Mouse (Mus musculus) naive thymus-derived CD4-positive, alpha-beta T cell, adult 5 months (primary cell): ENCODE results near the gene Zbtb22. TPM values are rescaled to one million over a fixed set of nuclear protein-coding genes. Genes with fewer than 3 reads are reported as not detected.

Experiments
- polyA plus RNA-seq: library from polyadenylated mRNA; unstranded; fragments of 100-300 nt; shearing (Covaris generic); gene quantifications from one replicate; pipeline ENCODE4 v1.2.1, GENCODE M21; 2017

Gene Zbtb22
- polyA plus RNA-seq, result 17.5 TPM

DNA sequence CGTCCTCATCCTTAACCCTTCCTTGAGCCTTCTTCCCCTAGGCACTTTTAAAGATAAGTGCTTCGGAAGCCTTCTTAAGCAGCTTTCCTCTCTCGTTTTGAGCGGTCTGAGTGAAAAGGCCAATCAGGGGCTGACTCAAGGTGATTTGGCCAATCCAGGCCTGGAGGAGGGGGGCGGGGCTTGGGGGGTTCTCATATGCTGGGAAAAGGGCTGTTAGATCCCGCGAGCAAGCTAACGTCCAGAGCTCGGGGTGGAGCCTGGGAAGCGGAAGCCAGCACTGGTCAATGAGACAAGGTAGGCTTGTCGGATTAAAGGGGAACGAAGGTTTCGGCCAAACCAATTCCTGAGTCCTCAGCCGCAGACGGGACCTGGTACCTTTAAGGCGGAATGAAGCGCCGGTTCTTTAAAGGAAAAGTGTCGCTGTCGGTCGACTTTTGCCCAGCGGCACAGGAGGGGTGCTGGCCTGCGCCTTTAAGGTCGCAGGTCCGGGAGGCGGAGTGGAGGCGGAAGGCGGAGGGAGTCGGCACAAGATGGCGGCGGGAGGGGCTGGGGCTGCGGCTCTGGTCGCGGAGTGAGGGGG lies at the start of gene Zbtb22, which contains the start of gene Tapbp:
TSS of gene Zbtb22 (plus strand) at position 234 of the 580 bp plus-strand sequence.
TSS of gene Tapbp (plus strand) at position 229 of the 580 bp plus-strand sequence.

DNA sequence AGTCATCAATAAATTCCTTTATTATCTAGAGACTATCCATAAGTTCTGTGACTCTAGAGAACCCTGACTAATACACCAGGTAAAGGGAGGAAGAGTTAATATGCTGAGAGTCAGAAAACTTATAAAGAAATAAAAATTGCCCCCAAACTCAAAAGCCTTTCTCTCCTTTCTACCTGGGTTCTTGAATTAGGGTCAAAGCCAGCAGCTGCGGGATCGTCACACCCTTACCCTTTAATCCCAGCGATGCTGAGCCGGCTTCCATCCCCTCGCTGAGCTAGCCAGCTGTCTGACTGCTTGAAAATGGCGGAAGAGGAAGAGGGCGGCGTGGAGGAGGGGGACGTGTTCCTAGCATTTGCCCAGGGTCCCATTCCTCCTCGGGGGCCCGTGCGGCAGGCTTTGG lies 42.2 kb upstream of the Zbtb22 start, which contains the start of gene Gm7029:
TSS of gene Gm7029 (plus strand) at position 301 of the 400 bp plus-strand sequence.

DNA sequence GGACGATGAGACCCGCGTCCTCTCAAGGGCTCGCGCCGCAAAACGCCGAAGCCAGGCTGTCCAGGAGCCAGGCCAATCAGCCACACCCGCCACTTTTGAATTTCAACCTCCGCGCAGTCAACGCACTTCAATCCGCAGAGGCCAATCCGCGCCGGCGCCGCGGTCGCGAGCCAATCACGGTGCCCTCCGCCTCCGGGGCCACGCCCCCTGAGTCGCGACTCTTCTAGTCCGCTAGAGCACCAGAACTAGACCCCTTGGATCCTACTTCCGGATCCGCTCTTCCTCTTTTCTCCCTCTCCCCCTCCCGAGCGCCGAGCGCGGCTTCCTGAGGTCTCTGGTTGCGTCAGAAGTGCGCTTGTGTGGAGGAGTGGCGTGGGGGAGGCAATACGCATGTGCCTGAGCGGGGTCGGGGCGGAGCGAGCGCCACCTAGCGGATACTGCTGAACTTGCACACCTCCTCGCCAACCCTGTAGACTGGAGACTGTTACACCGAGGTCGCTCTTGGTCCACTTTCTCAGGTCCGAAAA lies 25.1 kb upstream of the Zbtb22 start, which contains the start of gene Kifc1:
TSS of gene Kifc1 (minus strand) at position 129 of the 527 bp plus-strand sequence.

DNA sequence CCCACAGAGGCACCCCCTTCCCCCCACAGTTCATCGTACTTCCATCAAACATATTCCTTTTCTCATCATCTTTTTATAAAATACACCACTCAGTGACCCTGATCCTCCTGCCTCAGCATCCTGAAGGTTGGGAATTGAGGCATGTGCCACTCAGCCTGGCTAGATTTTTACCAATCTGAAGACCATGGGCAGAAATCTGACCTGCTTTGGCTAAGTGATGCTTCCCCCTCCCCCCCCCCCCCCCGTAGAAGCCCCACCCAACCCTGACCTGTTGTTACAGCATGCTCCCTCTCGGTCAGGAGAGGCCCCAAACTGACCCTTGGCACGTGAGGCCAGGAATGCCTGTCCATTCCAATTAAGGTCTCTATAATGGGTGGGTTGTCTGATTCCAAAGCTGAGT lies 10.9 kb upstream of the Zbtb22 start, which contains the start of gene Platr17:
TSS of gene Platr17 (plus strand) at position 301 of the 400 bp plus-strand sequence.

DNA sequence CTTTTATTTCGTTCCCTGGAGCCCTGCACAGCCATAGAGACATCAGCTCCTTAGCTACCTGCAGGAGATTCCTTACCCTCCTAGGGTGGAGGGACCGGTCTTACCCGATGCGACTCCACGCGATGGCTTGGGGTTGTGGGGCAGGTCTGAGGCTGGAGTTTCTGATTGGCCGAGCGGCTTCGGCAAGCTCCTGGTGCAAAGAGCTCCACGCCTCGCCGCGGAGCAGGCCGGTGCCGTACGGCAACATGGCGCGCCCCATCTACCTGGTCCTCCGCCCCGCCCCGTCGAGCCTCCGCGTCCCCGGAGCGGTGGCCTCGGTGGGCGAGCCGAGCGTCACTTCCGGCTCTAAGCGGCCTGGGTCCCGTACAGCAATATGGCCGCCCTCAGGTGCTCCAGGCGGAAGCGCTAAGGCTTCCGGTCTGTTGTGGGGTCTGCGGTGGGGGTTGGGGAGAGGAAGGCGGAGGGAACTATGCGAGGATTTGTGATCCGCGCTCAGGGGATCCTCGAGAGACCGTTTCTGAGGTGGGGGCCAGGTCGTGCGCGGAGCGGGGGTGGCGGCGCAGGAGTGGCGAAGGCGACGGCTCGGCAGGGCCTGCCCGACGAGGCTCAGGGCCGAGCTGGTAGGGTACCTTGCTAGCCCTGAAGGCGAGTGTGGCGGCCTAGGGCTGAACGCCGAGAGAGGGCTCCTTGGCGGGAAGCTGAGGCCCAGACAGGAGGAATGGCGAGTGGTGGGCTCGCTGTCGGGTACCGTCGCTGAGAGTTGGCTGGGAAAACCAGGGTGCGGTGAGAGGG lies 6.4 kb upstream of the Zbtb22 start, which contains the start of gene Daxx:
TSS of gene Daxx (plus strand) at position 338 of the 792 bp plus-strand sequence.

DNA sequence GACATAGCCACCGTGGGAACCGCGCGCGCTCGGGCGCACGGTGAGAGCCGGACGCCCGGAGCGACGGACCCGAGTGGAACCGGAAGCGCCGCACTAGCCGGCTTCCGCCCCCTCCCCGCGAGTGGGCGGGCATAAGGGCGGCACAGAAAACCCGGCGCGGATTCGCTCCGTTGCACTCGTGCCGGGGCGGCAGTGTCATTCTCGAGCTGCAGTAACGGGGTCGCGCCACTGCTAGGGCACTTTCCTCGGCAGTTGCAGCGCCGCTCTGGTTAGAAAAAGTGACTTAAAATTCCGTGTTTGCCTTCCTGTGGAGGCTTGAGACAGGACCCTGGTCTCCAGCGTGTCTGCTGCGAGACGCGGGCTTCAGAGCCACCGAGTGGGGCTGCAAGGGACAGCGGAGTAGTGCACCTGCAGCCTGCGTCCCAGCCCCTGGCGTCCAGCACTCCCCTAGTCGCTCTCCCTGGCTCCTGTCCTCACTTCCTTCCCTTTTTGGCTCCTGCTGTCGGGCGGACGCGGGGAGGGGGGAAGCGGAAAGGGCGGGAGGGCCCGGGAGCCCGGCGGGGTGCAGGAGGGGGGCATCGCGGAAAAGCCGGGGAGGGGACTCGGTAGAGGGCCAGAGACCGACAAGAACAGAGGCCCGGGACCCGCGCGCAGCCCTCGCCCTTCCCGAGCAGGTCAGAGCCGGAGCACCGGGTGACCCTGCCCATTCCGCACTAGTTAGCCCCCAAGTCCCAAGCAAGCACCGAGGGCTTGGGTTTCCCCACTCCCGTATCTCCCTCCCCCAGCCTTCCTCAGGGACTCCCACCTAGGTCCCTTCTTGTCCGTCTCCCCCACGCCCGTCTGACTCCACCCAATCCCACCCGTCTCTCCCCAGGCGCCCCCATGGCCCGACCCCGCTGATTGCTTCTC lies 13.9 kb downstream of the Zbtb22 start, which contains the start of gene Rgl2:
TSS of gene Rgl2 (plus strand) at position 173 of the 909 bp plus-strand sequence.

DNA sequence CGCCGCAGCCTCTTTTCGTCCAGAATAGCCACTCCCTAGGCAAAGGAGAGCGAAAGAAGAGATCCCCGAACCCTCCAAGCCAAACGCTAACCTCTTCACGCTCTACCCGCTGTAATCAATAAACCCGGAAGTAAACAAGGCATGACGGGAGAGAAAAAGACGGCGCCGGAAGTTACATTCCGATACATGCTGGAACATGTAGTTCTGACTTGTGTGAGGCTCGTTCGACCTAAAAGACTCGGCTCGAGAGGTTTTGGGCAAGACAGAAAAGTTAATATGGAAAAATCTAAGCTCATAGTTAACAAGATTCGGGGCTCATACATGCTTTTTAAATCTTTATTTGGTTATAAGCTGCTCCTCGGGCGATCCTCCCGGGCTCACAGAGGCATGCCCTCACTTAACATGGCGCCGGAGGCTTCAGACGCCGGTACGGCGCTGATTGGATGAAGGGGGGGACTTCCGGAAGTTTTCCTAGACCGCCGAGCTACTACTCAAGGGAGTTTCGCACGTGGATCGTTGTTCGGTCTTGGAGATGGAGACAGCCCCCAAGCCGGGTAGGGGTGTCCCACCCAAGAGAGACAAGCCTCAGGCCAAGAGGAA lies 24.6 kb downstream of the Zbtb22 start, which contains the start of the genes Pfdn6 and Wdr46:
TSS of gene Pfdn6 (minus strand) at position 138 of the 600 bp plus-strand sequence.
TSS of gene Wdr46 (plus strand) at position 455 of the 600 bp plus-strand sequence.

DNA sequence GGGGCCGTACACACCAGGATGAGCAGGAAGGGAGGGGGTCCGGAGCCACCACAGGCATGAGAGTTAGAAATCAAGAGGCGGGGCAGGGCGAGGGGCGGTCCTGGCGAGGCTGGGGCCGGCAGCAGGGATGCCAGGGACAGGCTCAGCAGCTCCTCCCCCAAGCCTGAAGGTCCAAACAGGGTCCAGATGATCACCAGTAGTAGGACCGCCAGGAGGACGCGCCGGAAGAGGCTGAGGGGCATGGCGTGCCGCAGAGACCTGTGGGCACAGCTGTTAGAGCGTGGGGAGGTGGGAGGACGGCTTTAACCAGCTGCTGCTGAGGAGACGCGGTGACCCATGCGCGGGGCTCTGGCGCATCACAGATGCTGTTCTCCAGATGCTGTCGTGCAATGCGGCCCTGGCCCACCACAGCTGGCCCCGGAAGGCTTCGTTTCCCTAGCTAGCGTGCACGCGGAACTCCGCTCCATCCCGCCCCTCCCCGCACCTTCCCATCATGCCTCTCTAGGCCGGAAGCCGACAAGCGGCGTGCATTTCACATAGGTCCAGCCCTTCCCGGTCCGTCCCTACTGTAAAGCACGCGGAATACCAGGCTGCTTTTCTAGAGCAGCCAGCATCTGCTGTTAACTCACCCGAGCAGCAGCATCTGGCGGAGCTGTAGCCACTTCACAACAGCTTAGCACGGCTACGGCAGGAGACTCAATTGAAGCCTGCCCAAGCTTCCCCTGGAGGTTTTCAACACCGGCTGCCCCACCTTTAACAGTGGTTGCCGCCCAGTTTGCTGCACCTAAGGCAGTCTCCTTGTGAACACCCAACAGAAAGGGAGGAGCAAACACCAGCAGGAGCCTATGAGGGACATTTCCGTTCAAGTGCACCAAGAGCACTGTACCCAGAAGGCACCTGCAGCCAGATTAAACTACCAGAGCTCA lies 35.6 kb downstream of the Zbtb22 start, which contains the start of gene B3galt4:
TSS of gene B3galt4 (minus strand) at position 468 of the 926 bp plus-strand sequence.

DNA sequence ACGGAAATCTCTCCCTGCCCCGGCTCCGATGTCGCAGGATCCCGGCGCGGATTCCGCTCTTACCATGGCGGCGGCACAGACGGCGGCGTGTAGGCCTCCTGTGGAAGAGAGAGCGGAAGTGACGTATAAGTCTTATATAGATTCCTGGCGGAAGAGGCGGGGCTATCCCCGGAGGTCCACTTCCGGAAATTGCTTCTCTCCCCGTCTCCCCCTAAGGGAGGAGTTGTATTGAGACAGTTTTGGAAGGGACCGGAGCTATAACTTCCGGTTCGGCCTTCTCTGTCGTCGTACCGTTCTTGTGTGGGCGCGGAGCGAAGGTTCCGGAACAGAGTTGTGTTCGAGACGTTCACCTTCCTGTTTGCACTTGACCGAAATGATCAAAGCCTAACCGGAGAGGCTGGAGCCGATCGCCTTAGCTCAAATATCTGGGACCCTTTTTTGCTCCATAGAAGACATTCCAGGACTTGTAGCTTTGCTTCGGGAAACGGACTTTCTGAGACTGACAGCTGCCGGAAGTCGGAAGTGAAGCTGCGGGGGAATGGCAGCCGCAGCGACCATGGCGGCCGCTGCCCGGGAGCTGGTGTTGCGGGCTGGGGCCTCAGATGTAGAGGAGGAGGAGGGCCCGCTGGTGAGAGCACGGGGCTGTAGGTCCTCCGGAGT lies 40.0 kb downstream of the Zbtb22 start, which contains the start of the genes Vps52 and Rps18:
TSS of gene Vps52 (plus strand) at position 258 of the 660 bp plus-strand sequence.
TSS of gene Rps18 (minus strand) at position 447 of the 660 bp plus-strand sequence.

Other genes starting within 250 kb of the Zbtb22 start
- 353 TPM for gene Hnrnpm, start 229.0 kb upstream of the Zbtb22 start, polyA plus RNA-seq
- 90.7 TPM for gene March2, start 197.2 kb upstream of the Zbtb22 start, polyA plus RNA-seq
- 330 TPM for gene Rab11b, start 155.4 kb upstream of the Zbtb22 start, polyA plus RNA-seq
- 0.50 TPM for gene Angptl4, start 134.1 kb upstream of the Zbtb22 start, polyA plus RNA-seq
- 2.5 TPM for gene Kank3, start 105.4 kb upstream of the Zbtb22 start, polyA plus RNA-seq
- 1,419 TPM for gene Rps28, start 91.3 kb upstream of the Zbtb22 start, polyA plus RNA-seq
- gene Ndufa7, start 91.3 kb upstream of the Zbtb22 start, polyA plus RNA-seq, result 194 TPM
- 13.0 TPM for gene Cd320, start 72.8 kb upstream of the Zbtb22 start, polyA plus RNA-seq
- gene Gm7029, start 42.1 kb upstream of the Zbtb22 start, polyA plus RNA-seq, result not detected
- gene Kifc1, start 25.2 kb upstream of the Zbtb22 start, polyA plus RNA-seq, result 1.0 TPM
- 3.7 TPM for gene Platr17, start 10.8 kb upstream of the Zbtb22 start, polyA plus RNA-seq
- gene Daxx, start 6.5 kb upstream of the Zbtb22 start, polyA plus RNA-seq, result 105 TPM
- gene Tapbp, start within 50 bp of the Zbtb22 start, polyA plus RNA-seq, result 322 TPM
- 145 TPM for gene Rgl2, start 13.6 kb downstream of the Zbtb22 start, polyA plus RNA-seq
- gene Pfdn6, start 24.4 kb downstream of the Zbtb22 start, polyA plus RNA-seq, result 100 TPM
- 60.9 TPM for gene Wdr46, start 24.8 kb downstream of the Zbtb22 start, polyA plus RNA-seq
- 27.2 TPM for gene B3galt4, start 35.6 kb downstream of the Zbtb22 start, polyA plus RNA-seq
- 53.7 TPM for gene Vps52, start 39.9 kb downstream of the Zbtb22 start, polyA plus RNA-seq
- 3,154 TPM for gene Rps18, start 40.1 kb downstream of the Zbtb22 start, polyA plus RNA-seq
- 11,864 TPM for gene H2-K1, start 84.4 kb downstream of the Zbtb22 start, polyA plus RNA-seq
- gene Ring1, start 108.8 kb downstream of the Zbtb22 start, polyA plus RNA-seq, result 36.4 TPM
- 306 TPM for gene H2-Ke6, start 112.2 kb downstream of the Zbtb22 start, polyA plus RNA-seq
- gene Slc39a7, start 115.8 kb downstream of the Zbtb22 start, polyA plus RNA-seq, result 136 TPM
- 128 TPM for gene Rxrb, start 115.9 kb downstream of the Zbtb22 start, polyA plus RNA-seq
- gene Col11a2, start 123.5 kb downstream of the Zbtb22 start, polyA plus RNA-seq, result 4.4 TPM
- gene H2-Oa, start 176.4 kb downstream of the Zbtb22 start, polyA plus RNA-seq, result 5.4 TPM
- gene H2-DMa, start 203.6 kb downstream of the Zbtb22 start, polyA plus RNA-seq, result 32.5 TPM
- gene Brd2, start 206.7 kb downstream of the Zbtb22 start, polyA plus RNA-seq, result 299 TPM
- gene H2-DMb2, start 227.4 kb downstream of the Zbtb22 start, polyA plus RNA-seq, result 0.63 TPM
- gene H2-DMb1, start 237.2 kb downstream of the Zbtb22 start, polyA plus RNA-seq, result 0.27 TPM